Mouse (Mus musculus): ENCODE data around the gene Gm11127. TPM values are rescaled to one million over a fixed set of nuclear protein-coding genes. Genes with fewer than 3 reads are reported as not detected.

The Gm11127 gene
- total RNA-seq, 2 experiments from 2014 or later = 1.4 to 3.2 TPM

Other genes starting within 250 kb of the Gm11127 start
- gene Ier3, start 236.7 kb downstream of the Gm11127 start, total RNA-seq (2021) = 1 to 10 TPM; 7.1 to 8.0 TPM
- 10 to 100 TPM; 58.1 to 61.3 TPM for gene Flot1, start 235.1 kb downstream of the Gm11127 start, total RNA-seq (2021)
- 10 to 100 TPM; 25.7 to 34.7 TPM for gene Tubb5, start 220.1 kb downstream of the Gm11127 start, total RNA-seq (2021)
- 1 to 10 TPM; 4.2 to 6.7 TPM for gene Mdc1, start 216.9 kb downstream of the Gm11127 start, total RNA-seq (2021)
- gene Nrm, start 197.1 kb downstream of the Gm11127 start, total RNA-seq (2021) = 1 to 10 TPM in 1 of 2 experiments, under 1 TPM in 1; 0.68 to 1.5 TPM
- 1 to 10 TPM; 4.1 to 5.8 TPM for gene Ppp1r18, start 192.8 kb downstream of the Gm11127 start, total RNA-seq (2021)
- 10 to 100 TPM; 11.7 to 14.1 TPM for gene Dhx16, start 178.6 kb downstream of the Gm11127 start, total RNA-seq (2021)
- gene 2310061I04Rik, start 160.9 kb downstream of the Gm11127 start, total RNA-seq (2021) = 10 to 100 TPM; 78.6 to 79.3 TPM
- 1 to 10 TPM; 3.9 to 4.8 TPM for gene Atat1, start 148.3 kb downstream of the Gm11127 start, total RNA-seq (2021)
- gene Mrps18b, start 142.0 kb downstream of the Gm11127 start, total RNA-seq (2021) = 10 to 100 TPM; 61.6 to 62.4 TPM
- gene Ppp1r10, start 141.9 kb downstream of the Gm11127 start, total RNA-seq (2021) = 10 to 100 TPM; 23.2 to 43.9 TPM
- 10 to 100 TPM; 73.4 to 74.3 TPM for gene Abcf1, start 88.6 kb downstream of the Gm11127 start, total RNA-seq (2021)
- 10 to 100 TPM; 20.2 to 26.0 TPM for gene Gnl1, start 78.5 kb downstream of the Gm11127 start, total RNA-seq (2021)
- 1 to 10 TPM; 2.1 to 3.2 TPM for gene Prr3, start 78.1 kb downstream of the Gm11127 start, total RNA-seq (2021)
- 1 to 10 TPM in 1 of 2 experiments, under 1 TPM in 1; 0.98 to 1.5 TPM for gene H2-T24, start 37.8 kb downstream of the Gm11127 start, total RNA-seq (2021)
- gene H2-T23, start 25.5 kb downstream of the Gm11127 start, total RNA-seq (2021) = 1 to 10 TPM; 7.0 to 9.4 TPM
- 10 to 100 TPM in 1 of 2 experiments, 1 to 10 TPM in 1; 7.9 to 15.7 TPM for gene H2-T22, start 15.6 kb downstream of the Gm11127 start, total RNA-seq (2021)
- not detected for gene Gm6034, start 15.4 kb downstream of the Gm11127 start, total RNA-seq (2021)
- not detected for gene Gm19684, start 63.3 kb upstream of the Gm11127 start, total RNA-seq (2021)
- not detected for gene Gm7030, start 71.1 kb upstream of the Gm11127 start, total RNA-seq (2021)
- not detected for gene Gm8909, start 110.2 kb upstream of the Gm11127 start, total RNA-seq (2021)
- not detected for gene H2-T3, start 131.9 kb upstream of the Gm11127 start, total RNA-seq (2021)
- gene Rpp21, start 199.7 kb upstream of the Gm11127 start, total RNA-seq (2021) = 10 to 100 TPM; 36.5 to 44.5 TPM
- 1 to 10 TPM; 6.2 to 6.6 TPM for gene Trim39, start 213.9 kb upstream of the Gm11127 start, total RNA-seq (2021)
- gene H2-M10.2, start 228.1 kb upstream of the Gm11127 start, total RNA-seq (2021) = not detected